Mouse (Mus musculus): ENCODE measurements around the gene Numbl. TPM values are rescaled to one million over a fixed set of nuclear protein-coding genes. Genes with fewer than 3 reads are reported as not detected.

Numbl gene
- total RNA-seq, 1 experiment, result 14.1 TPM

- Histone ChIP-seq H3K9ac (ENCODE audit: insufficient read depth, low read depth, low read length, poor library complexity, severe bottlenecking) (no peak overlapping the region), H3K9me3 (ENCODE audit: control insufficient read depth, insufficient read depth, low read depth, low read length) (no peaks in the 10 kb centered on the region), H3K4me3 (ENCODE audit: insufficient read depth in 1 of 2, low read depth in 1 of 2, low read length in 2 of 2, poor library complexity in 1 of 2, severe bottlenecking in 1 of 2) (no peak overlapping the region), H3K4me1 (ENCODE audit: control insufficient read depth in 2 of 2, insufficient read depth in 2 of 2, low read length in 2 of 2, poor library complexity in 1 of 2) (peaks cover 2 to 19% of the 10 kb centered on the region in 2 experiments; a peak in 2 of 4 replicates), H3K36me3 (ENCODE audit: control insufficient read depth, insufficient read depth, low read length, poor library complexity, severe bottlenecking) (peaks cover 4% of the 10 kb centered on the region; the same call in 1 of the 2 replicates), H3K27ac (ENCODE audit: insufficient read depth, low read depth, low read length, poor library complexity, severe bottlenecking) (no peak overlapping the region)
- in situ Hi-C loops (cut with MboI; ENCODE audit: low sequenced_read_pairs in 2 of 2, unreplicated experiment in 2 of 2), result no loop called here
- no peak for TF ChIP-seq ZNF384 (IDR thresholded peaks at IDR 0.05; ENCODE audit: low read depth, low read length)
- no peak for TF ChIP-seq ZC3H11A (IDR thresholded peaks at IDR 0.05; ENCODE audit: borderline replicate concordance, low read depth, low read length)
- TF ChIP-seq HCFC1 (IDR thresholded peaks at IDR 0.05; ENCODE audit: borderline replicate concordance, insufficient read depth, low read length), result no peak
- TF ChIP-seq MAFK (IDR thresholded peaks at IDR 0.05; ENCODE audit: insufficient read depth, low read depth, low read length), result no peak
- TF ChIP-seq CHD2 (IDR thresholded peaks at IDR 0.05; ENCODE audit: low read depth, low read length), result no peak
- DNase-seq (ENCODE audit: low read depth, low spot score), result no peak
These were observed 3.7 kb downstream of the Numbl start for GRCm38 (mm10) chr7:27261888-27262287.

GRCm38 (mm10) chr7:27264761-27265160 lies 6.5 kb downstream of the Numbl start:
- H3K9ac ChIP-seq (ENCODE audit: insufficient read depth, low read depth, low read length, poor library complexity, severe bottlenecking), result no peak overlapping the region
- no peaks in the 10 kb centered on the region for H3K9me3 ChIP-seq (ENCODE audit: control insufficient read depth, insufficient read depth, low read depth, low read length)
- in situ Hi-C loops (cut with MboI; ENCODE audit: low sequenced_read_pairs in 2 of 2, unreplicated experiment in 2 of 2), result no loop called here
- H3K4me3 ChIP-seq (ENCODE audit: insufficient read depth in 1 of 2, low read depth in 1 of 2, low read length in 2 of 2, poor library complexity in 1 of 2, severe bottlenecking in 1 of 2), result no peak overlapping the region
- no peak for TF ChIP-seq HCFC1 (IDR thresholded peaks at IDR 0.05; ENCODE audit: borderline replicate concordance, insufficient read depth, low read length)
- no peak for TF ChIP-seq ZNF384 (IDR thresholded peaks at IDR 0.05; ENCODE audit: low read depth, low read length)
- TF ChIP-seq CHD2 (IDR thresholded peaks at IDR 0.05; ENCODE audit: low read depth, low read length), result no peak
- TF ChIP-seq MAFK (IDR thresholded peaks at IDR 0.05; ENCODE audit: insufficient read depth, low read depth, low read length), result no peak
- peaks cover 10% of the 10 kb centered on the region; the same call in 1 of the 2 replicates for H3K36me3 ChIP-seq (ENCODE audit: control insufficient read depth, insufficient read depth, low read length, poor library complexity, severe bottlenecking)
- peaks cover 2 to 16% of the 10 kb centered on the region in 2 experiments; a peak in 2 of 4 replicates for H3K4me1 ChIP-seq (ENCODE audit: control insufficient read depth in 2 of 2, insufficient read depth in 2 of 2, low read length in 2 of 2, poor library complexity in 1 of 2)
- no peak overlapping the region for H3K27ac ChIP-seq (ENCODE audit: insufficient read depth, low read depth, low read length, poor library complexity, severe bottlenecking)
- DNase-seq (ENCODE audit: low read depth, low spot score), result no peak

GRCm38 (mm10) chr7:27266515-27267128 lies 8.4 kb downstream of the Numbl start:
- no peak for DNase-seq (ENCODE audit: low read depth, low spot score)
- peaks cover 14% of the 10 kb centered on the region; the same call in 1 of the 2 replicates for H3K36me3 ChIP-seq (ENCODE audit: control insufficient read depth, insufficient read depth, low read length, poor library complexity, severe bottlenecking)
- H3K4me1 ChIP-seq (ENCODE audit: control insufficient read depth in 2 of 2, insufficient read depth in 2 of 2, low read length in 2 of 2, poor library complexity in 1 of 2), result peaks cover 0 to 14% of the 10 kb centered on the region in 2 experiments; a peak in 1 of 4 replicates
- H3K27ac ChIP-seq (ENCODE audit: insufficient read depth, low read depth, low read length, poor library complexity, severe bottlenecking), result no peak overlapping the region
- peak overlapping the region; percentile 30 to 65; a peak in 3 of 4 replicates for H3K4me3 ChIP-seq (ENCODE audit: insufficient read depth in 1 of 2, low read depth in 1 of 2, low read length in 2 of 2, poor library complexity in 1 of 2, severe bottlenecking in 1 of 2)
- TF ChIP-seq HCFC1 (IDR thresholded peaks at IDR 0.05; ENCODE audit: borderline replicate concordance, insufficient read depth, low read length) (no peak), CHD2 (IDR thresholded peaks at IDR 0.05; ENCODE audit: low read depth, low read length) (no peak), ZC3H11A (IDR thresholded peaks at IDR 0.05; ENCODE audit: borderline replicate concordance, low read depth, low read length) (no peak), ZNF384 (IDR thresholded peaks at IDR 0.05; ENCODE audit: low read depth, low read length) (no peak), MAFK (IDR thresholded peaks at IDR 0.05; ENCODE audit: insufficient read depth, low read depth, low read length) (no peak)
- peak overlapping the region; percentile 62 for H3K9ac ChIP-seq (ENCODE audit: insufficient read depth, low read depth, low read length, poor library complexity, severe bottlenecking)
- in situ Hi-C loops (cut with MboI; ENCODE audit: low sequenced_read_pairs in 2 of 2, unreplicated experiment in 2 of 2), result no loop called here
- H3K9me3 ChIP-seq (ENCODE audit: control insufficient read depth, insufficient read depth, low read depth, low read length), result no peaks in the 10 kb centered on the region

- Histone ChIP-seq H3K27ac (ENCODE audit: insufficient read depth, low read depth, low read length, poor library complexity, severe bottlenecking) (no peak overlapping the region), H3K9me3 (ENCODE audit: control insufficient read depth, insufficient read depth, low read depth, low read length) (no peaks in the 10 kb centered on the region), H3K4me1 (ENCODE audit: control insufficient read depth in 2 of 2, insufficient read depth in 2 of 2, low read length in 2 of 2, poor library complexity in 1 of 2) (peaks cover 0 to 9% of the 10 kb centered on the region in 2 experiments; a peak in 2 of 4 replicates), H3K9ac (ENCODE audit: insufficient read depth, low read depth, low read length, poor library complexity, severe bottlenecking) (no peak overlapping the region), H3K36me3 (ENCODE audit: control insufficient read depth, insufficient read depth, low read length, poor library complexity, severe bottlenecking) (peaks cover 16% of the 10 kb centered on the region; the same call in 1 of the 2 replicates), H3K4me3 (ENCODE audit: insufficient read depth in 1 of 2, low read depth in 1 of 2, low read length in 2 of 2, poor library complexity in 1 of 2, severe bottlenecking in 1 of 2) (no peak overlapping the region)
- no peak for TF ChIP-seq MAFK (IDR thresholded peaks at IDR 0.05; ENCODE audit: insufficient read depth, low read depth, low read length)
- no peak for TF ChIP-seq ZC3H11A (IDR thresholded peaks at IDR 0.05; ENCODE audit: borderline replicate concordance, low read depth, low read length)
- TF ChIP-seq HCFC1 (IDR thresholded peaks at IDR 0.05; ENCODE audit: borderline replicate concordance, insufficient read depth, low read length), result no peak
- no peak for TF ChIP-seq ZNF384 (IDR thresholded peaks at IDR 0.05; ENCODE audit: low read depth, low read length)
- no peak for TF ChIP-seq CHD2 (IDR thresholded peaks at IDR 0.05; ENCODE audit: low read depth, low read length)
- in situ Hi-C loops (cut with MboI; ENCODE audit: low sequenced_read_pairs in 2 of 2, unreplicated experiment in 2 of 2), result no loop called here
- no peak for DNase-seq (ENCODE audit: low read depth, low spot score)
These were observed 13.2 kb downstream of the Numbl start for GRCm38 (mm10) chr7:27271423-27271822.
